Mouse (Mus musculus): ENCODE measurements at regions not wholly inside any gene's neighbourhood (a gene's known extent, or its start where the extent isn't known, plus 50 kb on each side); places are given as distances from the start of the nearest gene placed in this dataset.

DNA sequence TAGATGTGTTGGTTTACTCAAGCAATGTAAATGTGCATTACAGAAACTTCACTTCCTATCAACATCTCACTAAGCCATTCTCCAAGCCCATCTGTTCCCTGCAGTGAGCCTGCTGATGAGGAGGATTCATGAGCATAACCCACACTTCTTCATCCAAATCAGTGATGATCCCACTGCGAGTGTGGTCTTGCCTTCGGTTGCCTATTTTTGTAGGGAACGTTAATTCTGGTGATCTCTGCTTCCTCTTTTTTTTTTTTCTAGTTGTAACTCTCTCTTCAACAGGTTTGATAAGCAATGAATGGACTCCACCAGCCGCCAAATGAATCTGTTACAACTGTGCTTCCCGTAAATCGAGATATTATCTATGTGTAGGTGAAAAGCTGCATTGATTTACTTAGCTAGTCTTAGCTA is 509.9 kb downstream of the Pdha2 start:
- CTCF ChIA-PET: no interaction called here

DNA sequence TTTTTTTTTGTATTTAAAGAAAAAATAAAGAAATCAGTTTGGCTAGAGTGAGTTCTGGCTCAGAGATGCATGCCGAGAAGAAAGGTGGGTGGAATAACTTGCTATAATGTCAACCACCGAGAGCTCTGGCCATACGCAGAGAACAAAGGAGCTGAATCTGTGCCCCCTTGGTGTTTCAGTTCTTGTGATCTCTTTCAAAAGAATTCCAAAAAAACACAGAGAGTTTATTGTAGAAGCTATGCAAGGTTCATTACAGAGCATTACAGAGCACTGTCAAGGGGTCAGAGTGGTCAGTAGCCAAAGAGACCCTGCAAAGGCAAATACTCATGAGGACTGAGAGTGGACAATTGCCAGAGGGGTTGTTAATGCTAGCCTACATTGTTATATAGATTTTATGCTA is 514.9 kb downstream of the Pdha2 start:
- POLR2A ChIA-PET: interaction anchor here in 1 of 4 experiments (0.6 kb wide), 1 partner anchor 528 kb away, joined by 3 read pairs; no protein-coding TSS in a partner anchor
- CTCF ChIA-PET: no interaction called here

More for the DNA sequence above, 509.9 kb downstream of the Pdha2 start:
- POLR2A ChIA-PET: no interaction called here

DNA sequence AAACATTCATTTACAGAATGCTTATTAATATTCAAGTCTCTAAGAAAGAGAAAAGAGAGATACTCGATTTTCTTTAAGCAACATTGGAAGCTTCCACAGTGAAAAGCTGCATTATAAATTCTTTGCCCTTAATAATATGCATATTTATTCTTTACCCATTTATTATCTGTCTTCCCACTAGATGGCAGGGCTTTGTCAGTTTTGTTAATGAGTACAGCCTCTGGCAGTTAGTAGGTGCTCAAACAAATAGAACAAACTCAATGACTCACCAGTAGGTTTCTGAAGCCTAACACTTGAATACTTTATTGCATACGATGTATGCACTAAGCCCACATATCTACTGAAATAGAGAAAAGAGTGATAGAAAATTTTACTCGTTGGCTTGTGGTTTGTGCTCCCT is 529.4 kb downstream of the Pdha2 start:
- CTCF ChIA-PET: no interaction called here
- POLR2A ChIA-PET: no interaction called here

DNA sequence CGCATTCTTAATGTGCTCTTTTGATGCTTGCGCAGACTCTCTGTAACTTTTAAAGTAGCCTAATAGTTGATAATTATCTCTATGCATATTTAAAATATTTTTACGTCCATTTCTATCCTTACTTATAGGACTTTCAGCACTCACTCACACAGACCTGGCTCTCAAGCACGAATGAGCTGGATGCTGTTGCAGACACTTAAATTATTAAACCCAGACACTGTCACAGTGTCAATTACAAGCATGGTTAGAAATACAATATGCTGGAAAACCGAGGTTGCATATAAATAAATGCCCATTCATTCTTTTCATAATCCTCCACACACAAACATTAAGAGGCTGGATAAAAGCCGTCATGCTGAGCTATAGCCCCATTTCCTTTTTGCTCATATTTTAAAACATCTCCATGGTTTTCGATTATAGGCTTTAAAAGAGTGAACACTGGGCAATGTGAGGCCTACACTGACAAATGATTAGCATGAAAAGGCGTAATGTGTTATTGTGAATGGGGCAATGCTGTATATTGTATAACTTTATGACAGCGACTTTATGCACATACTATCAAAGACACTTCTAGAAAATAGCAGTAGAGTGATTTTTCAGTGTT is 566.3 kb downstream of the Pdha2 start:
- CTCF ChIA-PET: no interaction called here
- POLR2A ChIA-PET: no interaction called here

DNA sequence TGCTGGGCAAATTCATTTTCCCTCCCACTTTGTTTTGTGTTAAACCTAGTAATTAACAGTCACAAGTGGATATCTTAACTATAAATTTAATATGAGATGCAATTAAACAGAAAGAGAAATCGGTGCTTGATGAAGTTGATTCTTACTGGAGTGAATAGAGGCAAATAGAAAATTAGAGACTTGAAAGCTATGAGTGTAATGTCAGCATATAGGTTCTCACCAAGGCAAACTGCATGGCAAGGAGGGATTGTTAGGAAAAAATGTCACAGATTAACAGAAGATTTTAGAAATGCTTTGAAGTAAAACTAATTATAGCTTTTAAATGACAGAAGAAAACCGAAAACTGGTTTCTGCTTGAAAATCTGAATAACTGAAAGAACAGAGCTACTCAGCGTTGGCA is 592.3 kb downstream of the Pdha2 start:
- POLR2A ChIA-PET: no interaction called here
- CTCF ChIA-PET: no interaction called here

Data from embryonic stem cell, embryonic (primary cell).